In the genomic region with DNA sequence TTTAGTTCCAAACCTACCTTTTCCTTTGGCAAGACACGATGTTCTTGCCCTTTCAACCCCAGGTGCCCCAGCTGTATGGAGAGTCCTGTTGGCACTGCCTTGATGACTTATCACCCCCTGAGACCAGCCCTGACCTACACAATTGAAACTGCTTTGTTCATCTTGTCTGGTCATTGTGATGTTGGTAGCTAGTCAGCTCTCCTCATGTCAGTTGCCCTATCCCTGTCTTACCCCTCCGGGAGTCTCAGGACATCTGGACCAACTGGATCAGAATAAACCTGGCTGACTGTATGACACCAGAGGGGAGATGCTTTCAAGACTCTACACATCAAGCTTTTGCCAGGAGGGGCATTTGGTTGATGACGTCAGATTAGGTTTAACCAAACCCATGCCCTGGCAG, we compare ENCODE assay signal across 21 mouse cellular contexts. TPM values are rescaled to one million over a fixed set of nuclear protein-coding genes. Genes with fewer than 3 reads are reported as not detected.
A peak's percentile ranks its signal among the peaks of the same experiment; 100 is the strongest.
DNase-seq lines count a peak whose midpoint lies in the region; TF ChIP-seq lines count a peak whose summit lies in the region.
"Had no signal": no experiment of that assay in that cellular context is flagged by ENCODE, and none has a peak within 500 bp of the region (broad histone marks: within the 10 kb centered on the region; RNA-seq: fewer than 3 reads in every experiment).

Gene Tex37, minus strand, starts transcription at position 101 of the 400 bp plus-strand sequence.

- DNase-seq in cerebellum, postnatal 10 days, result peak; percentile 16 to 22
- DNase-seq in cerebellum, adult 9-10 months, result no peak
- no peak for DNase-seq in testis, postnatal 14 days (ENCODE audit: low spot score)
- DNase-seq: adrenal gland, adult 2 months; adrenal gland, adult 8-10 months; adrenal gland, postnatal 10 days; adrenal gland, postnatal 14 days; adrenal gland, postnatal 25 days; adrenal gland, postnatal 36 days; B cell, adult 2 months; cerebellum, adult 11 months; cerebellum, adult 11-12 months; cerebellum, adult 18-20 months had no signal

- TF ChIP-seq CTCF in testis, adult 2 months (IDR thresholded peaks at IDR 0.05; ENCODE audit: control insufficient read depth, insufficient read depth, insufficient replicate concordance, low read depth, low read length), result no peak

- H3K27me3 ChIP-seq in testis, adult 2 months (ENCODE audit: control insufficient read depth, insufficient read depth, low read length), result no peaks in the 10 kb centered on the region
- H3K27me3 ChIP-seq: CH12.LX, Patski had no signal

- peaks cover 3% of the 10 kb centered on the region; the same call in 1 of the 2 replicates for H3K4me1 ChIP-seq in testis, adult 2 months (ENCODE audit: control insufficient read depth, insufficient read depth, low read length)

- no peak for TF ChIP-seq POLR2A in testis, adult 2 months (IDR thresholded peaks at IDR 0.05; ENCODE audit: control insufficient read depth, low read depth, low read length)

- peak within 1 kb of the TSS; percentile 68 for H3K4me3 ChIP-seq in testis, adult 2 months (ENCODE audit: control insufficient read depth, low read depth, low read length)

- H3K27ac ChIP-seq in testis, adult 2 months (ENCODE audit: control insufficient read depth, insufficient read depth, low read depth, low read length), result no peak within 1 kb of the TSS

- H3K36me3 ChIP-seq in testis, adult 2 months (ENCODE audit: control insufficient read depth, insufficient read depth, low read length), result no peaks in the 10 kb centered on the region
- H3K36me3 ChIP-seq: G1E had no signal

RNA-seq across cellular contexts. Expression of gene Tex37, which starts in this region (rescaled TPM):
- 417 and 420 TPM in 2 replicates for polyA plus RNA-seq in testis, adult 2 months (2012; rRNA removed)
- polyA plus RNA-seq: activated CD4-positive, CD25-positive, alpha-beta regulatory T cell, adult 4 months; adrenal gland, adult 2 months; brain, embryonic 14.5 days; C2C12; CD4-positive, CD25-positive, alpha-beta regulatory T cell, adult 4 months; G1E; Patski had no signal

Comparison
In these comparisons a context has a peak if more than half of its experiments do, and no peak if none do; other contexts are left out.
1. DNase-seq: peak in cerebellum, postnatal 10 days (2 of 2); none in cerebellum, adult 9-10 months (single experiment) and testis, postnatal 14 days (single experiment).